Mouse (Mus musculus): Measurements from ENCODE around the gene Gm49396. TPM values are rescaled to one million over a fixed set of nuclear protein-coding genes. Genes with fewer than 3 reads are reported as not detected.

Gene Gm49396
- total RNA-seq, 2 experiments from 2014 or later, result 3.5 to 6.7 TPM

GRCm38 (mm10) chr7:30610043-30610442 lies 46.9 kb downstream of the Gm49396 start:
- DNase-seq, result no peak

GRCm38 (mm10) chr7:30612654-30613402 lies 49.7 kb downstream of the Gm49396 start, which contains the start of gene Upk1a:
Gene Upk1a (minus strand): TSS chr7:30612847.
- DNase-seq, result no peak

GRCm38 (mm10) chr7:30613529-30614112 lies 50.5 kb downstream of the Gm49396 start:
- DNase-seq, result peak; percentile 60 to 77

GRCm38 (mm10) chr7:30614454-30614853 lies 51.3 kb downstream of the Gm49396 start:
- DNase-seq, result no peak

GRCm38 (mm10) chr7:30615049-30615760 lies 52.1 kb downstream of the Gm49396 start:
- DNase-seq, result peak; percentile 49 to 69

Small RNAs within 50 kb of the gene (microRNA-seq; reads per million reads assigned to microRNA genes)
- gene Gm38670, result 1.00 reads per million
- gene Mir3569, result not detected

Other genes with a start within 250 kb of the Gm49396 start
- gene Syne4, start 248.5 kb upstream of the Gm49396 start, total RNA-seq (2021), result 10 to 100 TPM; 21.8 to 49.1 TPM
- gene E130208F15Rik, start 241.6 kb upstream of the Gm49396 start, total RNA-seq (2021), result 1 to 10 TPM in 1 of 2 experiments, under 1 TPM in 1; 0.93 to 1.3 TPM
- 10 to 100 TPM; 13.2 to 16.0 TPM for gene Sdhaf1, start 239.4 kb upstream of the Gm49396 start, total RNA-seq (2021)
- 10 to 100 TPM in 1 of 2 experiments, 1 to 10 TPM in 1; 7.4 to 14.7 TPM for gene Lrfn3, start 200.6 kb upstream of the Gm49396 start, total RNA-seq (2021)
- 10 to 100 TPM; 22.5 to 35.7 TPM for gene Tyrobp, start 149.6 kb upstream of the Gm49396 start, total RNA-seq (2021)
- gene Hcst, start 143.5 kb upstream of the Gm49396 start, total RNA-seq (2021), result 1 to 10 TPM; 1.8 to 2.0 TPM
- gene Nfkbid, start 141.6 kb upstream of the Gm49396 start, total RNA-seq (2021), result 1 to 10 TPM in 1 of 2 experiments, under 1 TPM in 1; 0.89 to 1.0 TPM
- gene Aplp1, start 117.8 kb upstream of the Gm49396 start, total RNA-seq (2021), result 10 to 100 TPM; 23.5 to 28.6 TPM
- gene Kirrel2, start 105.7 kb upstream of the Gm49396 start, total RNA-seq (2021), result not detected
- gene Nphs1, start 105.0 kb upstream of the Gm49396 start, total RNA-seq (2021), result not detected
- gene Prodh2, start 69.7 kb upstream of the Gm49396 start, total RNA-seq (2021), result under 1 TPM in 1 of 2 experiments, not detected in 1; 0.53 TPM
- gene Arhgap33, start 28.3 kb upstream of the Gm49396 start, total RNA-seq (2021), result 1 to 10 TPM; 2.5 to 2.9 TPM
- 10 to 100 TPM; 27.1 to 28.3 TPM for gene Hspb6, start 11.2 kb upstream of the Gm49396 start, total RNA-seq (2021)
- gene Proser3, start 11.0 kb upstream of the Gm49396 start, total RNA-seq (2021), result 1 to 10 TPM; 7.8 to 8.5 TPM
- 10 to 100 TPM; 46.2 to 55.4 TPM for gene Lin37, start 3.5 kb upstream of the Gm49396 start, total RNA-seq (2021)
- gene U2af1l4, start within 50 bp of the Gm49396 start, total RNA-seq (2021), result 10 to 100 TPM; 68.8 to 70.8 TPM
- 100 to 1,000 TPM; 141 to 163 TPM for gene Psenen, start 283 bp downstream of the Gm49396 start, total RNA-seq (2021)
- 1 to 10 TPM; 2.0 to 3.2 TPM for gene Igflr1, start 2.1 kb downstream of the Gm49396 start, total RNA-seq (2021)
- 10 to 100 TPM; 38.5 to 44.5 TPM for gene Kmt2b, start 25.4 kb downstream of the Gm49396 start, total RNA-seq (2021)
- under 1 TPM in 1 of 2 experiments, not detected in 1; 0.72 TPM for gene Zbtb32, start 35.6 kb downstream of the Gm49396 start, total RNA-seq (2021)
- under 1 TPM in 1 of 2 experiments, not detected in 1; 0.43 TPM for gene Upk1a, start 49.5 kb downstream of the Gm49396 start, total RNA-seq (2021)
- 1,000 to 10,000 TPM; 1,179 to 1,185 TPM for gene Cox6b1, start 62.8 kb downstream of the Gm49396 start, total RNA-seq (2021)
- gene Etv2, start 72.5 kb downstream of the Gm49396 start, total RNA-seq (2021), result not detected
- gene Rbm42, start 87.0 kb downstream of the Gm49396 start, total RNA-seq (2021), result 10 to 100 TPM; 83.0 to 88.1 TPM
- gene Haus5, start 101.7 kb downstream of the Gm49396 start, total RNA-seq (2021), result 10 to 100 TPM; 10.1 to 10.5 TPM
- gene Pmis2, start 108.3 kb downstream of the Gm49396 start, total RNA-seq (2021), result not detected
- gene 2200002J24Rik, start 135.6 kb downstream of the Gm49396 start, total RNA-seq (2021), result 1 to 10 TPM; 4.8 to 6.3 TPM
- 1 to 10 TPM; 3.1 to 5.9 TPM for gene Atp4a, start 148.9 kb downstream of the Gm49396 start, total RNA-seq (2021)
- 100 to 1,000 TPM; 229 to 231 TPM for gene Tmem147, start 166.2 kb downstream of the Gm49396 start, total RNA-seq (2021)
- gene Gapdhs, start 180.3 kb downstream of the Gm49396 start, total RNA-seq (2021), result under 1 TPM in 1 of 2 experiments, not detected in 1; 0.26 TPM
- gene Sbsn, start 188.1 kb downstream of the Gm49396 start, total RNA-seq (2021), result 100 to 1,000 TPM; 326 to 370 TPM
- gene Dmkn, start 200.4 kb downstream of the Gm49396 start, total RNA-seq (2021), result 1 to 10 TPM; 2.4 to 2.5 TPM
- gene Krtdap, start 224.6 kb downstream of the Gm49396 start, total RNA-seq (2021), result 1 to 10 TPM in 1 of 2 experiments, not detected in 1; 2.8 TPM